Comparison of ENCODE assay signal across 14 mouse cellular contexts in the genomic region with DNA sequence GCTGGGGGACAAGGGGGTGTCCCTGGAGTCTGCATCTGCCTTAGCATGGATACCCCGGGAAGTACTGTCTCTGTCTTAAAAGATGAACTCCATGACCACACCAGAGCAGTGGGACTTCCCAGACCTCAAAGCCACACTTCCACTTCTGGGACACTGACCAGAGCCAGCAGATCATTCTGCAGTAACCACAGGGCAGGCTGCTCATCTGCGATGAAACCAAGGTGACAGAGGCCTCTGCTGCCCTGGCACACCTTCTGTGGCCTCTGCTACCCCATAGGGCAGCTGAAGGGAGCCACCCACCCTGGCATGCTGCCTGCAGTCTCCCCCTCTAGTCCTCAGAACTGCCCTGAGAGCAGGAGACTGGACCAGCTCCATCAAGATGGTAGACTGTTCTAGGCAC. TPM values are rescaled to one million over a fixed set of nuclear protein-coding genes. Genes with fewer than 3 reads are reported as not detected.
DNase-seq lines count a peak whose midpoint lies in the region; ATAC-seq and TF ChIP-seq lines count a peak whose summit lies in the region.
"Had no signal": no experiment of that assay in that cellular context is flagged by ENCODE, and none has a peak within 500 bp of the region (broad histone marks: within the 10 kb centered on the region; RNA-seq: fewer than 3 reads in every experiment).

No protein-coding gene starts in this region.

- H3K4me1 ChIP-seq in heart, embryonic 12.5 days (replicated peaks): peaks cover 87% of the 10 kb centered on the region
- H3K4me1 ChIP-seq in liver, embryonic 14.5 days (replicated peaks; ENCODE audit: control insufficient read depth in 2 of 2, insufficient read depth in 2 of 2, low read length in 1 of 2): peaks cover 54 to 66% of the 10 kb centered on the region in 2 experiments

- no peak for TF ChIP-seq EP300 in liver, embryonic 14.5 days (IDR thresholded peaks at IDR 0.05; ENCODE audit: low read depth)

- no peak overlapping the region for H3K27ac ChIP-seq in heart, embryonic 12.5 days (ENCODE audit: poor library complexity, severe bottlenecking)
- H3K27ac ChIP-seq in liver, embryonic 14.5 days: peak overlapping the region; percentile 73
- H3K27ac ChIP-seq: embryonic facial prominence, embryonic 12.5 days had no signal

- DNase-seq in heart, adult 8-10 months (ENCODE audit: low spot score): no peak
- DNase-seq in thymus, postnatal 14 days: peak; percentile 27
- no peak for DNase-seq in thymus, postnatal 10 days (ENCODE audit: low spot score in 2 of 2)
- DNase-seq in liver, embryonic 14.5 days (ENCODE audit: low read depth in 3 of 3, low spot score in 3 of 3): no peak
- DNase-seq in testis, postnatal 14 days (ENCODE audit: low spot score): no peak
- no peak for DNase-seq in B cell, adult 2 months
- DNase-seq in cerebellum, adult 18-20 months: no peak
- DNase-seq: cerebellum, adult 11 months; heart, postnatal 4 days had no signal

- peaks cover 45% of the 10 kb centered on the region for H3K36me3 ChIP-seq in heart, embryonic 12.5 days
- H3K36me3 ChIP-seq in liver, embryonic 14.5 days (replicated peaks; ENCODE audit: control insufficient read depth, insufficient read depth, low read depth): peaks cover 7% of the 10 kb centered on the region; the same call in 1 of the 2 replicates

- H3K4me3 ChIP-seq in heart, embryonic 12.5 days: no peak overlapping the region
- no peak overlapping the region; a peak in 1 of 4 replicates for H3K4me3 ChIP-seq in liver, embryonic 14.5 days (ENCODE audit: insufficient read depth in 1 of 2, low read depth in 2 of 2, low read length in 2 of 2)
- H3K4me3 ChIP-seq: embryonic facial prominence, embryonic 12.5 days had no signal

- WGBS in heart, embryonic 12.5 days: 84% methylated on average over 2 of the region's 2 CpGs
- 16% methylated on average over 2 of the region's 2 CpGs for WGBS in liver, embryonic 14.5 days (ENCODE audit: insufficient replicate concordance)

- no peaks in the 10 kb centered on the region for H3K27me3 ChIP-seq in heart, embryonic 12.5 days (replicated peaks)
- no peaks in the 10 kb centered on the region for H3K27me3 ChIP-seq in liver, embryonic 14.5 days (ENCODE audit: control insufficient read depth, insufficient read depth, low read length)
- H3K27me3 ChIP-seq: embryonic facial prominence, embryonic 12.5 days had no signal

- H3K9me3 ChIP-seq in heart, embryonic 12.5 days (replicated peaks): no peaks in the 10 kb centered on the region
- H3K9me3 ChIP-seq in liver, embryonic 14.5 days (ENCODE audit: control insufficient read depth, low read length): no peaks in the 10 kb centered on the region
- H3K9me3 ChIP-seq: embryonic facial prominence, embryonic 12.5 days had no signal

- 0 out of 2 replicates have a peak overlapping the region, but pooled peaks have one; percentile 26 for H3K9ac ChIP-seq in heart, embryonic 12.5 days
- peak overlapping the region; percentile 44 for H3K9ac ChIP-seq in liver, embryonic 14.5 days (replicated peaks)
- H3K9ac ChIP-seq: embryonic facial prominence, embryonic 12.5 days had no signal

- no peak overlapping the region for H3K4me2 ChIP-seq in heart, embryonic 12.5 days
- H3K4me2 ChIP-seq in liver, embryonic 14.5 days (ENCODE audit: low read depth): peak overlapping the region; percentile 94
- H3K4me2 ChIP-seq: embryonic facial prominence, embryonic 12.5 days; midbrain, embryonic 11.5 days had no signal

- ATAC-seq in heart, embryonic 12.5 days (ENCODE audit: insufficient number of reproducible peaks, low FRiP score): no peak
- no peak; the same call in 1 of the 2 replicates for ATAC-seq in liver, embryonic 14.5 days (ENCODE audit: insufficient read depth)

- no peak for TF ChIP-seq CTCF in liver, embryonic 14.5 days (IDR thresholded peaks at IDR 0.05; ENCODE audit: low read depth)

RNA-seq across cellular contexts. Expression of a gene that starts 3.7 kb away (rescaled TPM):
- 0.15 and 0.47 TPM in 2 replicates for polyA plus RNA-seq in heart, embryonic 12.5 days (2016; fragmentation: Nextera tagmentation; extraction: Ambion mirVana)
- not detected for total RNA-seq in heart, adult 8-10 months (2022)
- 0.03 and 0.17 TPM in 2 replicates for polyA plus RNA-seq in liver, embryonic 14.5 days (2012; rRNA removed)
- polyA plus RNA-seq in liver, embryonic 14.5 days (2014; fragmentation: Nextera tagmentation; extraction: Ambion mirVana): 0.10 and 0.13 TPM in 2 replicates
- polyA plus RNA-seq: activated CD4-positive, CD25-positive, alpha-beta regulatory T cell, adult 4 months; CD4-positive, CD25-positive, alpha-beta regulatory T cell, adult 4 months had no signal

RNA-seq across cellular contexts. Expression of a gene that starts 3.8 kb away (rescaled TPM):
- polyA plus RNA-seq in heart, embryonic 12.5 days (2016; fragmentation: Nextera tagmentation; extraction: Ambion mirVana): 26.2 and 26.8 TPM in 2 replicates
- total RNA-seq in heart, adult 8-10 months (2022): 1 to 10 TPM; 2.6 to 6.3 (median 4.1) TPM
- polyA plus RNA-seq in liver, embryonic 14.5 days (2012; rRNA removed): 22.2 and 23.2 TPM in 2 replicates
- polyA plus RNA-seq in liver, embryonic 14.5 days (2014; fragmentation: Nextera tagmentation; extraction: Ambion mirVana): 13.3 and 15.3 TPM in 2 replicates

RNA-seq across cellular contexts. Expression of a gene that starts 18.0 kb away (rescaled TPM):
- polyA plus RNA-seq in heart, embryonic 12.5 days (2016; fragmentation: Nextera tagmentation; extraction: Ambion mirVana): 33.4 and 34.2 TPM in 2 replicates
- 1 to 10 TPM in 2 of 4 experiments, under 1 TPM in 2; 0.69 to 1.0 (median 0.88) TPM for total RNA-seq in heart, adult 8-10 months (2022)
- 9.3 and 9.7 TPM in 2 replicates for polyA plus RNA-seq in liver, embryonic 14.5 days (2012; rRNA removed)
- polyA plus RNA-seq in liver, embryonic 14.5 days (2014; fragmentation: Nextera tagmentation; extraction: Ambion mirVana): 6.4 and 7.8 TPM in 2 replicates

RNA-seq across cellular contexts. Expression of a gene that starts 18.8 kb away (rescaled TPM):
- polyA plus RNA-seq in heart, embryonic 12.5 days (2016; fragmentation: Nextera tagmentation; extraction: Ambion mirVana): 54.0 and 54.7 TPM in 2 replicates
- 10 to 100 TPM; 44.8 to 49.1 (median 46.3) TPM for total RNA-seq in heart, adult 8-10 months (2022)
- 16.6 and 19.1 TPM in 2 replicates for polyA plus RNA-seq in liver, embryonic 14.5 days (2012; rRNA removed)
- 13.6 and 15.6 TPM in 2 replicates for polyA plus RNA-seq in liver, embryonic 14.5 days (2014; fragmentation: Nextera tagmentation; extraction: Ambion mirVana)

RNA-seq across cellular contexts. Expression of a gene that starts 30.8 kb away (rescaled TPM):
- polyA plus RNA-seq in heart, embryonic 12.5 days (2016; fragmentation: Nextera tagmentation; extraction: Ambion mirVana): 667 and 690 TPM in 2 replicates
- 100 to 1,000 TPM; 175 to 339 (median 222) TPM for total RNA-seq in heart, adult 8-10 months (2022)
- 447 and 459 TPM in 2 replicates for polyA plus RNA-seq in liver, embryonic 14.5 days (2012; rRNA removed)
- polyA plus RNA-seq in liver, embryonic 14.5 days (2014; fragmentation: Nextera tagmentation; extraction: Ambion mirVana): 641 and 675 TPM in 2 replicates
